Mouse (Mus musculus): ENCODE data around the gene U2af2.
"Not testable (repeated sequence)": the region's sequence is repeated elsewhere in the genome, so short reads cannot be mapped to it uniquely, and the experiment has no call there.

GRCm38 (mm10) chr7:5079365-5080009, 17.5 kb downstream of the U2af2 start:
- TF ChIP-seq CTCF (IDR thresholded peaks at IDR 0.05; ENCODE audit: extremely low read depth, insufficient read length, insufficient replicate concordance, low read depth, low read length); POLR2A (IDR thresholded peaks at IDR 0.05; ENCODE audit: low read depth, low read length): not testable (repeated sequence)

Measured in small intestine, adult 2 months (tissue).